Mouse (Mus musculus): ENCODE results near the gene Slc39a11.

Slc39a11 gene

DNA sequence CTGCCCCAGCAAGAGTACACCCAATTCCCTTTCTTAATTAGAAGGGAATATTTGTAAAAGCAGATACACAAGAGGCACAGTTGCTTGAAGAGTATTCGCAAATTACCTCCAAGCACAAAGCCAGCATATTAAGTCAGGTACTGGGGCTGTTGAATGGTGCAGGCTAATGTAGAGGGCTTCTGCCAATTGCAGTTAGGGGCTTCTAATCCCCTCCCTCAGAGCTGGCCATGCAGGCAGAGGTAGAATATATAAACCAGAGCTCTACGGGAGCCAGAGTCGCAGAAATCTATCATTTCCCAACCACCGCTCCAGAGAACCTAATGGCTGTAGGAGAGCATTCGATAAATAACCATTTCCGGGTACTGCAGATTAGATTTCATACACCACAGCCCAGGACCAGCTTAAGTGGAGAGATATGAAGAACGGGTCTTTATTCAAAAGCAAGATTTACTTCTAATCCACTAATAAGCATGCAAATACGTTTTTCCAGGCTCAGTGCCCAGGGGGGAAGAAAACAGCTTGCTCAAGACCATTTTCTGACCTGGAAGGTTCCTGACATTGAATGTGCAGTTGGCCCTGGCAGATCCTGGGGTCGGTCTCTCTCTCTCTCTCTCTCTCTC lies 302.9 kb downstream of the Slc39a11 start:
- DNase-seq (ENCODE audit: low spot score in 2 of 2) = no peak

GRCm38 (mm10) chr11:113339770-113340169 lies 310.1 kb downstream of the Slc39a11 start:
- DNase-seq (ENCODE audit: low spot score in 2 of 2) = no peak

DNA sequence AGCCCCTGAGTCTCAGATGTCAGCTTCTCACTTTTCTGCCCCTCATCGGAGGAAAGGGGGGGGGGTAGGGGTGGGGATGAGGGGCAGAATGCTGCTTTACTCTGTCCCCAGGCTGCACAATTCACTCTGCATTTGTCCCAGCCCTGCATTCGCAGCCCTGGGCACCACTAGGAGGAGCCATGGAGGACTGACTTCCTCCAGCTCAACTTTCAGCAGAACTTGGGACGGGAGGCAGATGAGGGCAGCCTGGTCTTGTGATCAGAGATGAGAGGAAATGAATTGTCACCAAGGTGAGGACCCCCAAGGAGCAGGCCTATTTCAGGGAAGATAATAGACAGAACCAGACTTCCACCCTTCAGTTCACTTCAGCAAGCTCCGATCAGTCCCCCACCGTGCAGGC lies 311.3 kb downstream of the Slc39a11 start:
- no peak for DNase-seq (ENCODE audit: low spot score in 2 of 2)

DNA sequence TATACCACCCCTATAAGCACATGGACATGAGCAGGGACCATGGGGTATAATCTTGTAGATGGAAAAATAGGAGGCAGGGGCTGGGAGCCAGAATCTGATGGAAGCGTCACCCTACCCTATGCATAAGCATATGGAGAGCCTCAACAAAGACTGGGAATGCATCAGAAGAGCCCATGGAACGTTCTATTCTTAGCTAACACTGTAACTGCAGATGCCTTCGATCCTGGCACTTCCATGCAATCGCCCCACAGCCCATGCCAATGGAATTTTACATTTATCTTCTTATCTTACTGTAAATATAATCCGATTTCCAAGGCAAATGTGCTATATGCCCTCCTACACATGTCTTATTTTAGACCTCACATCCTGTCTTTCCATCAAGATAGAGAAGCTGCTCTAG lies 314.2 kb downstream of the Slc39a11 start:
- no peak for DNase-seq (ENCODE audit: low spot score in 2 of 2)

DNA sequence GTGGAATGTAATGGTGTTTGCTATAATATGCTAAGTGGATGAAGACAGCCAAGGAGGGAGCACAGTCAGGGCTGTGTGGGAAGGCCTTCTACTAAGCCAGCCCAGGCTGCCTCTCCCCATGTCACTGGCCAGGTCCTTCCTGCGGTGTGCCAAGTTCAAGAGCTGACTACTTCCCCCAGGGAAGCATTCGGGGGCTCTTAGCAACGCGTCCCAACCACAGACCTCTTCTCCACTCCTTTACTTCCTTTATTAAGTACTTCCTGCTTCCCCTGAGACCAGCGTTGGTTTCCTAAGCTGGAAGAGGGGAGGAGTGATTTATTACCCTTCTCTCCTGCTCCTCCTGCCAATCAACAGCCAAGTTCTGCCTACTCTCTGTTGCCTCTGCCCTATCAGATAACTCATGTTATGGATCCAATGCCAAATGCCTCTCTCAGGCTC lies 315.4 kb downstream of the Slc39a11 start:
- no peak for DNase-seq (ENCODE audit: low spot score in 2 of 2)

DNA sequence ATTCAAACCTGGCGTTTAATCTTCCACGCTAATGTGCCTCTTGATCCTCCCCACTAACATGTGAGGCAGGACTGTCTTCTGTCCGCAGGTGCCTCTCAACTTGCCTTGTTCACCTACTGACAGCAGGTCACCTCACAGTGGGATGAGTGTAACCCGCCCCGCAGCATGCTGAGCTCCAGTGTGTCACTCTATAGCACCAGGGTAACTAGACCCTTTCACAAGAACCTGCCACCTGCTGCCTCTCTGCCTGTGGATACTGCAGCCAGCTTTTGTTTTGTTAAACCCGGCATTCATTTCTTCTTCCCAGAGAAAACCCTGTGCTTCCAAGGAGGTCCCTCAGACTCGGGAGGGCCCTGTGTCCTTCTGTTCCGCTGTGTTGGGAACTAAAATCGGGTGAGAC lies 316.3 kb downstream of the Slc39a11 start:
- no peak for DNase-seq (ENCODE audit: low spot score in 2 of 2)

DNA sequence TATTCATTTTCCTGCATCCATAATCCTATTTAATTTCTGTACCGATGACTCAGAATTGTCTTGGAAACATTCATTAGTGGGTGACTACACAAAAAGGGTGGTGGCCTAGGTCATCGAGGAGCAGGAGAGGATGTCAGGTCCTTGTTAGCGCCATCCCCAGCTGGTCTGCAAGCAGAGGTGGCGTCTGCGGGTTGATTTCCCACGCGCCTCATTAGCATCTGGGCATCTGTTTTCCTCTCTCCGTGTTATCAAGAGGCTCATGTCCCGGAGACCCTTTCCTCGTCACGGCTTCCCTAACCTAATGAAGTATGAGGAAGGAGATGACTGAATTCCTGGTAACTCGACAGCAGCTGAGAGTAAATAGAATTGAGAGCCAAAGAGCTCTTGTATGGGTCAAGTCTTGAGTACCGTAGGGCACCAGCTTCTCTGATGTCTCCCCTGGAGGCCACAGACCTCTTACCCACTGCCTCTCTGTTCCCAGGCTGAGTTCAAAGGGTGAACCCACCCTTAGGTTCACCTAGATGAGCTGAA lies 319.8 kb downstream of the Slc39a11 start:
- DNase-seq (ENCODE audit: low spot score in 2 of 2) = no peak

- no peak for DNase-seq (ENCODE audit: low spot score in 2 of 2)
These were observed 322.3 kb downstream of the Slc39a11 start for GRCm38 (mm10) chr11:113327499-113328062.

DNA sequence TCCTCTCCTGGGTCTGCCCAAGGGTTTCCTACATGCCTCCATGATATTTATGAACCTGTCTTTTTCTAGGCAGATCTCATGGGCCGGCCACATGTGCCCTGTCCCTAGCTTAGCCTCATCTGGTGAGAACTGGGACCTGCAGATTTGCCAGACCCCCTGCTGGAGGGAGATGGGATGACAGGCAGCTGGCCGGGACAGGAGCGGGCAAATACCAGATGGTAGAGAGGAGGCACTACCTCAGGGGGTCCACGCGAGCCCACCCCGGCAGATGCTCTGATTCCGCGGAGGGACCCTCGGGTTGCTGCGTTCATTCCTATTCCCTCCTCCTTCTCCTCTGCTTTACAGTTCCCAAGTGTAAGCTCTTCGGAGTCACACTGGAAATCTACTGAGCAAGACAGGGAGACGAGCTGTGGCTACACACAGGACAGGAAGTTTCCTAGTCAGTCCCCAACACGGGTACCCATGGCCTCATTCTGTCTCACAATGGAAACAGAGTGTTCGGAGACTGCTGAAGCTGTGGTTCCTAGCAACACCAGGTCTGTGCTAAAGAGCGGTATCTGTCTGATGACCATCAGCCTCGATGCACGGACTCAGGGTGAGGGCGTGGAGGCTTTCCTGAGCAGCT lies 323.4 kb downstream of the Slc39a11 start:
- DNase-seq (ENCODE audit: low spot score in 2 of 2) = peak; percentile 46 to 60

DNA sequence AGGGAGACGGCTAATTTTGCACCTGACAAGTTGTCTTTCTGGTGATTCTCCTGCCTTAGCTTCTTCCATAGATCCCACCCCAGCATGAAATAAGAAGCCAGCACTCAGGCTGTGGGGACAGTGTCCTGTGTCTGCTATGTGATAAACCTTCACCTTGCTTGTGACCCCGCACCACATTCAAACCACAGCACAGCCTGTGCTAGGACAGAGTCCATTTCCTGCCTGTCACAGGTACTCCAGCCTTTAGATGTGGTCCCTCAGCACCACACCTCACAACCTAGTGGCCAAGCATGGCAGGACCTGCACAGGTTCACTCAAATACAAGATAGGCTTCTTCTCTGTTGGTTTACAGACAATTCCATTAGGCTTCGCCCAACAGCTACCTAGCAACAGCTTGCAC lies 328.3 kb downstream of the Slc39a11 start:
- DNase-seq (ENCODE audit: low spot score in 2 of 2) = no peak

DNA sequence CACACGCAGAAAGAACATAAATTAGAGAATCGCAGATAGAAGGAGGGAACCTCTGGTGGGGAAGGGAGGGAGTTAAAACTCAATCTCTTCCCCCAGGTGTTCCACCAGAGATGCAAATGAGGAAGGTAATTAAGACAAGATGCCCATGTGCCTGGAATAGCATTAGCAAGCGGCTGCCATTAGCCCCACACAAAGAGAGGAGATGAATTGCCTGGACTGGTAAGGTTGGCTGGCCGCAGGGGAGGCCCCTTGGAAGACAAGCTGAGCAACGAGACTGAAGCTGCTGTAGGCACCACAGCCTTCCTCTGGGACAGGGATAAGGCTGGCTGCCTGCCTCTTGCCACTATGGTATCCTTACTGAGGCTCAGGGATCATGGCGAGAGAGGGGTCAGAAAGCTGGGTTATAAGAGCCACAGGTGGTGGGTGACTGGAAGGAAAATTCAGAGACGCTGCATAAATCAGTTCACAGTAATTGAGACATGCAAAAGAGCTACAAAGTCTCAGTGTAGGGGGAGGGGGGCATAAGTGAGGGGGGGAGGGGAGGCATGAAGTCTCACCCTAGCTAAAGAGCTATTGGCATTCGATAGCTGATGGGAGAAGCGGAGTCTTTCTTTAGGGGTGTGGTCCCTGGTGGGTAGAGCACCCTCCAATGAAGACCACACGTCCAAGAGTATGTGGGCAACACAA lies 340.5 kb downstream of the Slc39a11 start:
- no peak for DNase-seq (ENCODE audit: low spot score in 2 of 2)

GRCm38 (mm10) chr11:113308256-113308941 lies 341.5 kb downstream of the Slc39a11 start:
- no peak for DNase-seq (ENCODE audit: low spot score in 2 of 2)

- no peak for DNase-seq (ENCODE audit: low spot score in 2 of 2)
These were observed 346.7 kb downstream of the Slc39a11 start for GRCm38 (mm10) chr11:113303204-113303603.

- DNase-seq (ENCODE audit: low spot score in 2 of 2) = no peak
These were observed 350.4 kb downstream of the Slc39a11 start for GRCm38 (mm10) chr11:113299492-113299891.

GRCm38 (mm10) chr11:113297765-113298164 lies 352.1 kb downstream of the Slc39a11 start:
- peak; percentile 45 to 62 for DNase-seq (ENCODE audit: low spot score in 2 of 2)

DNA sequence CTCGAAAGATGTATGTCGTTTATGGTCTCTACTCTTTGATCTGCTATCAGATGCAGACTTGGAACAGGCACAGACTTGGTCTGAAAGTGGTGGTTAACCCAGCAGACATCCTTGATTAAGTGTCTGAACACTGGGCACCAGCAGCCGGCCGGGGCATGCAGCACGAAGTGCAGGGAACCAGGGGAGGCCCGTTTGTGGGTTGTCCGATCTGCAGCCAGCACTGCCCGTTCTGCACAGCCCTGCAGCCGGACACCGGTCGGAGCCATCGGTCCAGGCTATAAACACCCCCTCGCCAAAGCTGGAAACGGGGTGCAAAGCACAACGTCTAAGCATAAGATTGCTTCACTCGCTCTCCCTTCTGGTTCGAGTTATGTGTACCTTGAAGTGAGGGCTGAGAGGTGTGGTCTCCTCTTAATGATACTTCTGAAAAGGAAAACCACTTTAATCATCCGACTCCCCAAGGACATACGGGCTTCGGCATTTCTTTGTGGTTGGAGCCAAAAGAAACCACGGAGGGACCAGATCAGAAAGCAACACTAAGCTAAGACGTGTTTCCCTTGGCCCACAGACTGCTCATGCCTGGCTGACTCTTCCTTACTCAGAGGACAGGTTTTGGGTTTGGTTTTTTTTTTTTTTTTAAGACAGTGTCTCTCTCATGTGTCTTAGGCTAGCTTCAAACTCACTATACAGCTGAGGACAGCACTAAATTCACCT lies 352.8 kb downstream of the Slc39a11 start:
- peak; percentile 23 to 26 for DNase-seq (ENCODE audit: low spot score in 2 of 2)

GRCm38 (mm10) chr11:113296162-113296561 lies 353.7 kb downstream of the Slc39a11 start:
- peak; percentile 49 to 68 for DNase-seq (ENCODE audit: low spot score in 2 of 2)

GRCm38 (mm10) chr11:113294518-113294917 lies 355.4 kb downstream of the Slc39a11 start:
- no peak for DNase-seq (ENCODE audit: low spot score in 2 of 2)

DNA sequence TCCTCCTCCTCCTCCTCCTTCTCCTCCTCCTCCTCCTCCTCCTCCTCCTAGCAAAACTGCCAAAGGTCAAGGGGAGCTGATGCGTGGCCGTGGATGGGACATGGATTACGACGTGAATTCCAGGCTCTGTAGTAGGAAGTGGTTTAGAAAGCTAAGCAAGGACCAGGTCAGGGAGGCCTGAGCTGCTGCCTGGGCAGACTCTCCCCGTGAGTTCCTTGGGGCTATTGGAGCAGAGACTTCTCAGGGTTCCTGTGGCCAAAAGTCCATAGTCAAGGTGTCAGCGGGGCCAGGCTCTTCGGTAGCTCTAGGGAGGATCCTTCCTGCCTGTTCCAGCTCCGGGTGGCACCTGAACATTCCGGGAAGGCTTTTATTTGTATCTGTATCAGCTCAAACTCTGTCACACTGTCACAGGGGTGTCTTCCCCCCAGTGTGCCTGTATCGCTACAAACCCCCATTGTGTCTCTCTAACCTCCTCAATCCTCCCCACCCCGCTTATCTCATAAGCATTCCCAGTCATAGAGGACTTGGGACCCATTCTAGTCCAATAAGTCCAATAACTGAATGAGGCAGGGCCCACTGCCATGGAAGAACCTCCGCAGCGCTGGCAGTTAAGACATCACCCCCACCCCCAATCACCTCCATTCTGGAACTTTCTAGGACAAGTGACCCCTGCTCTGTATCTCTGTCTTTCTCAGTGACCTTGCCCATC lies 356.8 kb downstream of the Slc39a11 start:
- DNase-seq (ENCODE audit: low spot score in 2 of 2) = no peak
